Mouse (Mus musculus) heart, embryonic 10.5 days (tissue): ENCODE results near the gene Sned1. TPM values are rescaled to one million over a fixed set of nuclear protein-coding genes. Genes with fewer than 3 reads are reported as not detected.

ENCODE experiments used
- DNase-seq: peaks from one replicate; pipeline ENCODE4 v3.0.0-alpha.2; 2017; ENCODE audit warnings: low spot score
- H3K27ac ChIP-seq: fragments of 300-500 bp; sonication (generic); 2 replicates; pipeline ENCODE4 v1.5.1; 2016; ENCODE audit warnings: mild to moderate bottlenecking
- H3K27me3 ChIP-seq: fragments of 300-500 bp; sonication (generic); 2 replicates; pipeline ENCODE4 v1.6.1; 2016; ENCODE audit warnings: mild to moderate bottlenecking; ENCODE audit not compliant: poor library complexity, insufficient read depth, severe bottlenecking
- H3K36me3 ChIP-seq: fragments of 300-500 bp; sonication (generic); 2 replicates; pipeline ENCODE4 v1.6.1; 2016; ENCODE audit warnings: mild to moderate bottlenecking, moderate library complexity
- H3K4me1 ChIP-seq: fragments of 300-500 bp; sonication (generic); 2 replicates; pipeline ENCODE4 v1.6.1; 2016; ENCODE audit warnings: mild to moderate bottlenecking
- H3K4me3 ChIP-seq: fragments of 300-500 bp; sonication (generic); 2 replicates; pipeline ENCODE4 v1.5.1; 2016; ENCODE audit warnings: mild to moderate bottlenecking, moderate library complexity
- H3K9me3 ChIP-seq: fragments of 300-500 bp; sonication (generic); 2 replicates; pipeline ENCODE4 v1.6.1; 2016; ENCODE audit warnings: mild to moderate bottlenecking, moderate library complexity
- WGBS: fragments of 180-500 bp; shearing (Covaris S2); methylation state at CpG from one replicate; pipeline ENCODE4 v1.1.7; 2016; 5-methylcytosine and 5-hydroxymethylcytosine counted together
- polyA plus RNA-seq: library from polyadenylated mRNA; unstranded; fragments of >200 nt; fragmentation: Nextera tagmentation; extraction: Ambion mirVana; gene quantifications from 2 replicates; pipeline ENCODE4 v1.2.1, GENCODE M21; 2016

The Sned1 gene
- polyA plus RNA-seq, 1 experiment from 2014 or later: 5.5 TPM

GRCm38 (mm10) chr1:93216839-93217497 is 18.7 kb upstream of the Sned1 start:
- Histone ChIP-seq H3K36me3 (no peaks in the 10 kb centered on the region), H3K9me3 (no peaks in the 10 kb centered on the region), H3K27ac (no peak overlapping the region), H3K4me3 (no peak overlapping the region), H3K4me1 (peaks cover 15% of the 10 kb centered on the region), H3K27me3 (peaks cover 52% of the 10 kb centered on the region)
- DNase-seq: no peak
- WGBS: 77% methylated on average over 9 of the region's 9 CpGs

GRCm38 (mm10) chr1:93217530-93217929 is 18.1 kb upstream of the Sned1 start:
- no peak for DNase-seq
- peaks cover 13% of the 10 kb centered on the region for H3K4me1 ChIP-seq
- H3K9me3 ChIP-seq: no peaks in the 10 kb centered on the region
- H3K36me3 ChIP-seq: no peaks in the 10 kb centered on the region
- H3K27ac ChIP-seq: no peak overlapping the region
- peaks cover 58% of the 10 kb centered on the region for H3K27me3 ChIP-seq
- 59% methylated on average over 7 of the region's 7 CpGs for WGBS
- H3K4me3 ChIP-seq: no peak overlapping the region

- no peak overlapping the region for H3K27ac ChIP-seq
- peaks cover 63% of the 10 kb centered on the region for H3K27me3 ChIP-seq
- no peak overlapping the region for H3K4me3 ChIP-seq
- H3K4me1 ChIP-seq: peaks cover 10% of the 10 kb centered on the region
- DNase-seq: no peak
- H3K36me3 ChIP-seq: no peaks in the 10 kb centered on the region
- no peaks in the 10 kb centered on the region for H3K9me3 ChIP-seq
- 78% methylated on average over 7 of the region's 7 CpGs for WGBS
Observed at GRCm38 (mm10) chr1:93220776-93221175, 14.9 kb upstream of the Sned1 start.

GRCm38 (mm10) chr1:93223972-93224371 is 11.7 kb upstream of the Sned1 start:
- no peak for DNase-seq
- H3K4me3 ChIP-seq: no peak overlapping the region
- H3K36me3 ChIP-seq: no peaks in the 10 kb centered on the region
- H3K9me3 ChIP-seq: no peaks in the 10 kb centered on the region
- H3K27me3 ChIP-seq: peaks cover 68% of the 10 kb centered on the region
- H3K27ac ChIP-seq: 0 out of 2 replicates have a peak overlapping the region, but pooled peaks have one; percentile 18
- H3K4me1 ChIP-seq: peaks cover 4% of the 10 kb centered on the region; the same call in 1 of the 2 replicates
- 5% methylated on average over 18 of the region's 18 CpGs for WGBS

GRCm38 (mm10) chr1:93225226-93225625 is 10.4 kb upstream of the Sned1 start:
- Histone ChIP-seq H3K9me3 (no peaks in the 10 kb centered on the region), H3K4me1 (peaks cover 4% of the 10 kb centered on the region; the same call in 1 of the 2 replicates), H3K4me3 (no peak overlapping the region), H3K36me3 (no peaks in the 10 kb centered on the region), H3K27ac (no peak overlapping the region), H3K27me3 (peaks cover 62% of the 10 kb centered on the region)
- no peak for DNase-seq
- 52% methylated on average over 4 of the region's 4 CpGs for WGBS

- H3K4me1 ChIP-seq: peaks cover 4% of the 10 kb centered on the region; the same call in 1 of the 2 replicates
- no peaks in the 10 kb centered on the region for H3K36me3 ChIP-seq
- no peak overlapping the region for H3K4me3 ChIP-seq
- 76% methylated on average over 5 of the region's 5 CpGs for whole genome bisulfite sequencing
- DNase-seq: no peak
- H3K27ac ChIP-seq: no peak overlapping the region
- peaks cover 59% of the 10 kb centered on the region for H3K27me3 ChIP-seq
- H3K9me3 ChIP-seq: no peaks in the 10 kb centered on the region
Observed at GRCm38 (mm10) chr1:93225731-93226520, 9.7 kb upstream of the Sned1 start.

GRCm38 (mm10) chr1:93227303-93227975 is 8.2 kb upstream of the Sned1 start:
- H3K4me3 ChIP-seq: no peak overlapping the region
- H3K4me1 ChIP-seq: peaks cover 4% of the 10 kb centered on the region; the same call in 1 of the 2 replicates
- WGBS: 77% methylated on average over 7 of the region's 7 CpGs

GRCm38 (mm10) chr1:93227976-93228365 is 7.7 kb upstream of the Sned1 start:
- Histone ChIP-seq H3K27me3 (peaks cover 62% of the 10 kb centered on the region), H3K4me1 (peaks cover 6% of the 10 kb centered on the region; the same call in 1 of the 2 replicates), H3K9me3 (no peaks in the 10 kb centered on the region), H3K4me3 (no peak overlapping the region), H3K36me3 (no peaks in the 10 kb centered on the region), H3K27ac (no peak overlapping the region)
- no peak for DNase-seq
- 88% methylated on average over 7 of the region's 7 CpGs for WGBS

More at GRCm38 (mm10) chr1:93227303-93227975, 8.2 kb upstream of the Sned1 start:
- Histone ChIP-seq H3K36me3 (no peaks in the 10 kb centered on the region), H3K27me3 (peaks cover 62% of the 10 kb centered on the region), H3K9me3 (no peaks in the 10 kb centered on the region), H3K27ac (no peak overlapping the region)
- no peak for DNase-seq

GRCm38 (mm10) chr1:93229221-93229620 is 6.4 kb upstream of the Sned1 start:
- DNase-seq: no peak
- Histone ChIP-seq H3K27ac (no peak overlapping the region), H3K36me3 (no peaks in the 10 kb centered on the region), H3K27me3 (peaks cover 62% of the 10 kb centered on the region), H3K4me1 (0 out of 2 replicates have a peak, but pooled peaks cover 4% of the 10 kb centered on the region), H3K4me3 (no peak overlapping the region), H3K9me3 (no peaks in the 10 kb centered on the region)
- WGBS: 83% methylated on average over 6 of the region's 6 CpGs

GRCm38 (mm10) chr1:93229626-93230025 is 6.0 kb upstream of the Sned1 start:
- Histone ChIP-seq H3K27me3 (peaks cover 62% of the 10 kb centered on the region), H3K9me3 (no peaks in the 10 kb centered on the region), H3K36me3 (no peaks in the 10 kb centered on the region), H3K4me1 (0 out of 2 replicates have a peak, but pooled peaks cover 4% of the 10 kb centered on the region), H3K27ac (no peak overlapping the region), H3K4me3 (no peak overlapping the region)
- 73% methylated on average over 4 of the region's 4 CpGs for WGBS
- DNase-seq: no peak

- no peaks in the 10 kb centered on the region for H3K9me3 ChIP-seq
- no peaks in the 10 kb centered on the region for H3K36me3 ChIP-seq
- peaks cover 22% of the 10 kb centered on the region for H3K4me1 ChIP-seq
- H3K4me3 ChIP-seq: peak overlapping the region; percentile 69
- H3K27ac ChIP-seq: peak overlapping the region; percentile 70; the same call in 1 of the 2 replicates
- WGBS: 9% methylated on average over 3 of the region's 3 CpGs
- no peak for DNase-seq
- H3K27me3 ChIP-seq: peaks cover 71% of the 10 kb centered on the region
Observed at GRCm38 (mm10) chr1:93236545-93236924, 894 bp downstream of the Sned1 start.

GRCm38 (mm10) chr1:93237676-93238075 is 2.0 kb downstream of the Sned1 start:
- Histone ChIP-seq H3K4me1 (peaks cover 22% of the 10 kb centered on the region), H3K27me3 (peaks cover 62% of the 10 kb centered on the region)
- WGBS: 84% methylated on average over 10 of the region's 10 CpGs

GRCm38 (mm10) chr1:93238201-93238600 is 2.6 kb downstream of the Sned1 start:
- no peak overlapping the region for H3K27ac ChIP-seq
- H3K36me3 ChIP-seq: no peaks in the 10 kb centered on the region
- WGBS: 41% methylated on average over 4 of the region's 4 CpGs
- H3K4me3 ChIP-seq: no peak overlapping the region
- no peak for DNase-seq
- no peaks in the 10 kb centered on the region for H3K9me3 ChIP-seq
- peaks cover 57% of the 10 kb centered on the region for H3K27me3 ChIP-seq
- H3K4me1 ChIP-seq: peaks cover 18% of the 10 kb centered on the region

More at GRCm38 (mm10) chr1:93237676-93238075, 2.0 kb downstream of the Sned1 start:
- no peak overlapping the region for H3K4me3 ChIP-seq
- H3K36me3 ChIP-seq: no peaks in the 10 kb centered on the region
- H3K27ac ChIP-seq: no peak overlapping the region
- H3K9me3 ChIP-seq: no peaks in the 10 kb centered on the region
- DNase-seq: no peak
